Mouse (Mus musculus) retina, embryonic 14.5 days (tissue): Measurements from ENCODE around the gene Lsm14b.

ENCODE experiments used
- DNase-seq: peaks from one replicate; pipeline ENCODE4 v3.0.0-alpha.2; 2015; ENCODE audit warnings: low spot score

The Lsm14b gene

GRCm38 (mm10) chr2:180024401-180025098, at the start of gene Lsm14b:
Gene Lsm14b, plus strand, starts transcription at chr2:180024987.
- peak; percentile 98 for DNase-seq

- peak; percentile 27 for DNase-seq
Observed at GRCm38 (mm10) chr2:179975851-179976250, 48.9 kb upstream of the Lsm14b start.

- DNase-seq: no peak
Observed at GRCm38 (mm10) chr2:179976295-179976627, 48.5 kb upstream of the Lsm14b start.

GRCm38 (mm10) chr2:179976628-179977343, 48.0 kb upstream of the Lsm14b start, which contains the start of gene Taf4:
Gene Taf4, minus strand, starts transcription at chr2:179976646.
- peak; percentile 93 for DNase-seq

- peak; percentile 26 for DNase-seq
Observed at GRCm38 (mm10) chr2:179977344-179978025, 47.3 kb upstream of the Lsm14b start.

- no peak for DNase-seq
Observed at GRCm38 (mm10) chr2:179978250-179978649, 46.5 kb upstream of the Lsm14b start.

- DNase-seq: no peak
Observed at GRCm38 (mm10) chr2:179979836-179980235, 45.0 kb upstream of the Lsm14b start.

GRCm38 (mm10) chr2:179980616-179981015, 44.2 kb upstream of the Lsm14b start:
- no peak for DNase-seq

GRCm38 (mm10) chr2:179982715-179983114, 42.1 kb upstream of the Lsm14b start:
- DNase-seq: no peak

- no peak for DNase-seq
Observed at GRCm38 (mm10) chr2:179984830-179985229, 40.0 kb upstream of the Lsm14b start.

GRCm38 (mm10) chr2:179985695-179986094, 39.1 kb upstream of the Lsm14b start:
- no peak for DNase-seq

- no peak for DNase-seq
Observed at GRCm38 (mm10) chr2:179986437-179987022, 38.3 kb upstream of the Lsm14b start.

- no peak for DNase-seq
Observed at GRCm38 (mm10) chr2:179989098-179989497, 35.7 kb upstream of the Lsm14b start.

GRCm38 (mm10) chr2:179993071-179993470, 31.7 kb upstream of the Lsm14b start:
- no peak for DNase-seq

- no peak for DNase-seq
Observed at GRCm38 (mm10) chr2:179998431-179998830, 26.4 kb upstream of the Lsm14b start.

GRCm38 (mm10) chr2:180001635-180002034, 23.2 kb upstream of the Lsm14b start:
- no peak for DNase-seq

- no peak for DNase-seq
Observed at GRCm38 (mm10) chr2:180005656-180006351, 19.0 kb upstream of the Lsm14b start.

- DNase-seq: no peak
Observed at GRCm38 (mm10) chr2:180006352-180007017, 18.3 kb upstream of the Lsm14b start.

GRCm38 (mm10) chr2:180010686-180011085, 14.1 kb upstream of the Lsm14b start:
- DNase-seq: no peak

GRCm38 (mm10) chr2:180011370-180011769, 13.4 kb upstream of the Lsm14b start:
- no peak for DNase-seq

GRCm38 (mm10) chr2:180013686-180014085, 11.1 kb upstream of the Lsm14b start:
- no peak for DNase-seq
